Mouse (Mus musculus): ENCODE results near the gene Ptprn2.

- TF ChIP-seq POLR2A (IDR thresholded peaks at IDR 0.05; ENCODE audit: borderline replicate concordance, insufficient read depth, low read length) (no peak), CTCF (IDR thresholded peaks at IDR 0.05; ENCODE audit: borderline replicate concordance, insufficient read depth, low read depth, low read length) (no peak)
Observed at GRCm38 (mm10) chr12:117162180-117162579, 676.7 kb downstream of the Ptprn2 start.
